Mouse (Mus musculus) activated CD4-positive, CD25-positive, alpha-beta regulatory T cell, adult 4 months (primary cell): Measurements from ENCODE around the gene Gm20661. TPM values are rescaled to one million over a fixed set of nuclear protein-coding genes. Genes with fewer than 3 reads are reported as not detected.
"Not testable (repeated sequence)": the region's sequence is repeated elsewhere in the genome, so short reads cannot be mapped to it uniquely, and the experiment has no call there.

Experiments
- ATAC-seq: one replicate; pipeline ENCODE4 v1.8.0; 2017
- polyA plus RNA-seq, 2 experiments: library from polyadenylated mRNA; unstranded; fragments of 100-300 nt; shearing (Covaris generic); gene quantifications; one replicate each; pipeline ENCODE4 v1.2.1; 2017

Gene Gm20661
- polyA plus RNA-seq, 2 experiments from 2014 or later = not detected

DNA sequence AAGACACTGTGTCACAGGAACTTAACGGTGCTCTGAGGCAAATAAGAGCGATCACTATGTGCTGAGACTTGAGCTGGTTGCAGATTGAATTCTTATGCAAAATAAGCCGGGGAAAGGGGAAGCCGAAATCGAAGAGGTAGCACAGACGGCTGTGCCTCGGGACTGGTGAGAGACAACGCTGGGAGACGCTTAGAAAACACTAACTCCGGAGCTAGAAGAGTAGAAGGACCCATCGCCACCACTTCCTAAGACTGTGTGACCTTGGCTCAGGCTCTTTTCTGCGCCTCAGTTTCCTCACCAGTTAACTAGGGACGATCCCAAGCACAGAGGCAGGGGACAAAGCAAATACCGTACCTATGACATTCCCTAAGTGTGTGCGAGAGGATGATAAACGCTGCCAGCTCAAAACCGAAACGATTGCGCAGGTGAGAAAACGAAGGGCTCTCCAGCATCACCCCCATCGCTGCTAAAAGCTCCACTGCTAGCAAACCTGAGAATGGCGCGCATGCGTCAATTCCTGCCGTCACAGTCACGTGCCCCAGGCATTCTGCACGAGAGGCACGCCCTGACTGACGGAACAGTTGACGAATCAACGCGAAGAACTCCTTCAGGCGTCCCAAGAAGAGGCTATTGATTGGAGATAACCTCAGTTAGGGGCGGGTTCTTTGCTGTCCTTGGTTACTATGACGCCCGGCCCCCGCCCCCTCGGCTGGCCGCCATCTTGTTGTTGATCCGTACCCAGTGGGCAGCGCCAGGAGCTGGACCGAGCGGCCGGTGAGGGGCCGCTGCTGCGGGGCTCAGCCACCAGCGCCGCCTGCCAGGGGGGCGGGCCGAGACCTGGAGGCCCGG, 19.3 kb downstream of the Gm20661 start, which contains the start of gene Ip6k1:
Gene Ip6k1 (plus strand): TSS at position 580 of the 849 bp plus-strand sequence.
- peak; percentile 99 for ATAC-seq

GRCm38 (mm10) chr9:108002778-108003530, 20.1 kb downstream of the Gm20661 start:
- ATAC-seq = peak; percentile 15

GRCm38 (mm10) chr9:108003531-108003890, 20.7 kb downstream of the Gm20661 start:
- ATAC-seq = no peak

DNA sequence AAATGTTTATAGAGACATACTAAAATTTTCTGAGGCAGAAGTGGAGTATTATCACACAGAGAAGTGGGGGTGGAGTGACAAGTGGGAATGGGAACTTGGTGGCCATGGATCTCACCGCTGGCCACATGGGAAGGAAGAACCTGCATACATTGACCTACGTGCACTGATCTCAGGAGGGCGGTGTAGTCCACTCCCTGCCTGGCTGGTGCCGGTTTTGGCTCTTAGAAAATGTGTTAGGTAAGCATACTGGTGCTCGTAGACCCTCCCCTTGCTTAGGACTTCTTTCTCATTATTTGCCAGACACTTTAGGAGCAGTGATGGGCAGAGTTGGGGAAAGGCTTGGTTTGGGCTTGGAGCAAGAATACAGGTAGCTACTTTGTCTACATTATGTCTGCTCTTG, 25.2 kb downstream of the Gm20661 start:
- no peak for ATAC-seq

DNA sequence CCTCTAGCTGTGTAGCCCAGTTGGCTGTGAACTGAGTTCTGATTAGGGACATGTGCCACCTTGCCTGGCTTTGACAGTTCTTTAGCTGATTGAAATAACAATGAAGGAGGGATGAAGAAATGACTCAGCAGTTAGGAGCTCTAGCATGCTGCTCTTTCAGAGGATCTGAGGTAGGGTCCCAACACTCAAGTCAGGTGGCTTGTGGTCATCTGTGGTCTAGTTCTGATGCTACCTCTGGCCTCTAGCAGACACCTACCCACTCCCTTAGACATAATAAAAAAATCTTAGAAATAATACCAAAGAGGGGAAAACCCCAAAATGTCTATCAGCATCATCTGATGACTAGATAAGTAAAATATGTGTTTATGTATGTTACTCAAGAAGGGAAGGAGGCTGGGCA, 27.5 kb downstream of the Gm20661 start:
- peak; percentile 69 for ATAC-seq

DNA sequence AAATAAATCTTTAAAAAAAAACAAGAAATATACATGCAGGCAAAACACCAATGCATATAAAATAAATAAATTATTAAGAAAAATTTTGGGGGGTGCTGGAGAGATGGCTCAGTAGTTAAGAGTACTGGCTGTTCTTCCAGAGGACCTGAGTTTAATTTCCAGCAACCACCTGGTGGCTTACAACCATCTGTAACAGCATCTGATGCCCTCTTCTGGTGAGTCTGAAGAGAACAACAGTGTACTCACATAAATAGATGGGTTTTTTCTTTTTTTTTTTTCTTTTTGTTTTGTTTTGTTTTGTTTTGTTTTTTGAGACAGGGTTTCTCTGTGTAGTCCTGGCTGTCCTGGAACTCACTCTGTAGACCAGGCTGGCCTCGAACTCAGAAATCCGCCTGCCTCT, 30.7 kb downstream of the Gm20661 start:
- not testable (repeated sequence) for ATAC-seq

GRCm38 (mm10) chr9:108017127-108017526, 34.3 kb downstream of the Gm20661 start:
- ATAC-seq = no peak

- ATAC-seq = no peak
Measured at GRCm38 (mm10) chr9:108020741-108021140, 37.9 kb downstream of the Gm20661 start.

GRCm38 (mm10) chr9:108023216-108023615, 40.4 kb downstream of the Gm20661 start:
- ATAC-seq = no peak

- no peak for ATAC-seq
Measured at GRCm38 (mm10) chr9:108026584-108026983, 43.7 kb downstream of the Gm20661 start.

GRCm38 (mm10) chr9:108027867-108028266, 45.0 kb downstream of the Gm20661 start:
- no peak for ATAC-seq

DNA sequence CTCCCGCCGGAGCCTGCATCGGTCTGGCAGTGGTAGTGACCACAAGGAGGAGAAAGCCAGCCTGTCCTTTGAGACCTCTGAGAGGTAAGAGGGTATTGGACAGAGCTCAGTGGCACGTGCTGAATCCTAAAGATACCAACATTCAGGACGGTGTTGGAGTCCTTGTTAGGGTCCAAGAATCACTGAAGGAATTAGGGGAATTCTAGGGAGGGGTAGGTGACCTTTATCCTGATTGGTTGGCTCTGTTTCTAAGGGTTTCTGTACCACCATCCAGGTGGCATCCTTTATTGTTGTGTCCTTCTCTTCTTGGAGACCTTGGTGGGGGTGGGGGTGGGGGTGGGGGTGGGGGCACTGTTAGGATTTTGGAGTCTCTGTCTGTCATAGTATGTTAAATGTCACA, 49.3 kb downstream of the Gm20661 start:
- ATAC-seq = no peak

DNA sequence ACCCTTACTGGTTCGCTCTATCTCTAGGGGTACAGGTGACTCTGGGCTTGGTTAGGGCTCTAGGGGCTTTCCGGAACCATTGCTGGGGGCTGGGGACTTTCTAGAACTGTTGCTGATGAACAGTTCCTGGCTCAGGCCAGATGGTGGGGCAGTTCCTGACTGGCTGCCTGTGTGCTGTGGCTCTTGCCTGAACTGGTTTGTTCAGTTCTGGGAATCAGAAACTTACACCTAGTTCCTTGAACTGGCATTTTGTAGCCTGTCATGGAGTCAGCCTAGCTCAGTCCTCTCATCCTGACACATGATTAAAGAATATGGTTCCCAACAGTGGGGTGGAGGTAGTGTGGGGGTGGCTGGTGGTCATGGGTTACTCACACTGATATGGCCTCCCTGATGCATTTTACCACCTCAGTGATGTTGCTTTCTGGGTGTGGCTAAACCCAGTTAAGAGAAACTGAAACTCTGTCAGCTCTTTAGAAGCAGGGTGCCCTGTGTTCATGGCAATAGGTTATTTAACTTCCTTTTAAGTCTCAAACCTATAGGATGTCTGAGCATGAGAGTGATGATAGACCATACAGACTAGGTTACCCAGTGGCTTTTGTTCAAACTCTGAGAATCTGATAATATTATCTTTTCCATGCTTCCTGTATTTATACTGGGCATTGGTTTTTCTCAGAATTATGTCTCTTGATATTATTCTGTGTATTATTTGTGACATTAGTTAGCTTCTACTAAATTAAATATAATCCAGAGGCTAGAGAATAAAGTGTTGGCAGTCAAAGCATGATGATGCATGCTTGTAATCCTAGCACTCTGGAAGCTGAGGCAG, 52.7 kb downstream of the Gm20661 start:
- peak; percentile 81 for ATAC-seq

Other genes with a start within 250 kb of the Gm20661 start
- gene Rbm5, start 212.1 kb upstream of the Gm20661 start, polyA plus RNA-seq = 100 to 1,000 TPM; 299 to 310 TPM
- gene Rbm6, start 109.8 kb upstream of the Gm20661 start, polyA plus RNA-seq = 10 to 100 TPM; 76.4 to 81.0 TPM
- gene Mon1a, start 94.9 kb upstream of the Gm20661 start, polyA plus RNA-seq = 10 to 100 TPM; 11.3 to 12.9 TPM
- gene Mst1r, start 76.2 kb upstream of the Gm20661 start, polyA plus RNA-seq = not detected
- not detected for gene Actl11, start 54.6 kb upstream of the Gm20661 start, polyA plus RNA-seq
- not detected for gene Camkv, start 47.4 kb upstream of the Gm20661 start, polyA plus RNA-seq
- gene Traip, start 32.9 kb upstream of the Gm20661 start, polyA plus RNA-seq = 1 to 10 TPM; 5.0 to 8.2 TPM
- 100 to 1,000 TPM; 132 to 138 TPM for gene Uba7, start 7.6 kb upstream of the Gm20661 start, polyA plus RNA-seq
- under 1 TPM; 0.33 to 0.51 TPM for gene Inka1, start 2.8 kb downstream of the Gm20661 start, polyA plus RNA-seq
- 1 to 10 TPM in 1 of 2 experiments, under 1 TPM in 1; 0.93 to 2.5 TPM for gene Cdhr4, start 9.4 kb downstream of the Gm20661 start, polyA plus RNA-seq
- gene Gm20662, start 13.3 kb downstream of the Gm20661 start, polyA plus RNA-seq = not detected
- 10 to 100 TPM; 36.7 to 47.6 TPM for gene Ip6k1, start 19.4 kb downstream of the Gm20661 start, polyA plus RNA-seq
- 10 to 100 TPM; 12.9 to 22.2 TPM for gene Gmppb, start 66.2 kb downstream of the Gm20661 start, polyA plus RNA-seq
- gene Amigo3, start 70.1 kb downstream of the Gm20661 start, polyA plus RNA-seq = 1 to 10 TPM; 1.3 to 3.3 TPM
- under 1 TPM; 0.40 to 0.48 TPM for gene Mst1, start 97.4 kb downstream of the Gm20661 start, polyA plus RNA-seq
- gene Rnf123, start 100.3 kb downstream of the Gm20661 start, polyA plus RNA-seq = 10 to 100 TPM; 49.9 to 75.8 TPM
- gene Apeh, start 111.5 kb downstream of the Gm20661 start, polyA plus RNA-seq = 10 to 100 TPM; 39.4 to 45.0 TPM
- gene Bsn, start 207.3 kb downstream of the Gm20661 start, polyA plus RNA-seq = under 1 TPM; 0.33 to 0.73 TPM